Mouse (Mus musculus) embryo, embryonic 9.5 days (tissue): Measurements from ENCODE around the gene Tex101.
A peak's percentile ranks its signal among the peaks of the same experiment; 100 is the strongest.
"Not testable (repeated sequence)": the region's sequence is repeated elsewhere in the genome, so short reads cannot be mapped to it uniquely, and the experiment has no call there.

Experiments
- DNase-seq: peaks from one replicate; pipeline ENCODE4 v3.0.0-alpha.2; 2017; ENCODE audit errors: extremely low spot score

Gene Tex101

DNA sequence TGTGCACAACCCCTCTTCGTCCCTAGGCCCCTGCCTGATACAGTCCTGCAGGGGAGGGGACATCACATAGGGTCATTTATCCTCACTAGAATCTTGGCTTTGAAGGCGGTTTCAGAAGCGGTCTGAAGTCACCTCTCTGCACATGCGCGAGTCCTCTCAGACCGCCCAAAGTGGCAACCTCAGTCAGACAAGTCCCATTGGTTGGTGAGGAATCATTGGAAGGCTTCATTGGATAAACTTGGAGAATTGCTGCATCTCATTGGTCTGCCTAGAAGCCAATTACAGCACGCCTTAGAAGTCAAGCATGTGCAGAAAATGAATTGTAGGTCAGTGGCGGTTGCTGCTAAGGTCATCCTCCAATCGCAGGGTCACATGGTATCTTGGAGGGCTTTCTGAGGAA, at the start of gene Tex101:
TSS of gene Tex101 (minus strand) at position 101 of the 400 bp plus-strand sequence.
- no peak for DNase-seq

DNA sequence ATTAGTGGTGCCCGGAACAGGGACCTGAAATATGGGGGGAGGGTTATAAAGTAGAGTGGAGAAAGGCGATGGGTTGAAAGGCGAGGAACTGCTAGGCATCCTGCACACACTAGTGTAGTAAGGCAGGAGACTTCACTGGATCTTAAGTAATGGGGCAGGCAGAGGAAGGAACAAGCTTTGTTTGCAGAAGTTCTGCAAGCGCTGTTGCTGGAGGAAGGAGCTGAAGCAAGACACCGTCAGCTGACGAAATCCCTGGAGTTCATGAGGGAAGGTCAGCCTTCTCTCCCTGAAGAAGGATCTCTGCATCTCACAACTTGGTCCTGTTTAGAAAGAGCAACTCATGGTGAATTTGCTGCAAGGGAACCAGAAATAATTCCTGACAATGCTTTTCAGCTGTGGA, 38.6 kb upstream of the Tex101 start:
- DNase-seq, result no peak

DNA sequence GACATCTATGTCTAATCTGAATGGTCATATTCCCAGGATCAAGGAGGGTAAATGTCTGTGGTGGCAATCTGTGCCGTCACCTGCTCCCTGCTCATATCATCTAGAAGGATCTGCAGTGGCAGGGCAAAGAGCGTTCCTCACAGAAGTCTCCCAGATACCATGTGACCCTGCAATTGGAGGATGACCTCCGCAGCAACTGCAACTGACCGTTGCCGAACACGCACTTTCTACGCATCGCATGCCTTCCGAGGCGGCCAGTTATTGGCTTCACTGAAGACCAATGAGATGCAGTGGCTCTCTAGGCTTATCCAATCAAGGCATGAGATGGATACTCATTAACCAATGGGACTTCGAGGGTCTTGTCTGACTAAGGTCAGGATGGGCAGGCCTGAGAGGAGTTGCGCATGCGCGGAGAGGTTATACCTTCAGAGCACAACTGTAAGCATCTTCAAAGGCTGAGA, 32.4 kb upstream of the Tex101 start, which contains the start of gene BC049730:
TSS of gene BC049730 (plus strand) at position 411 of the 461 bp plus-strand sequence.
- DNase-seq, result no peak

DNA sequence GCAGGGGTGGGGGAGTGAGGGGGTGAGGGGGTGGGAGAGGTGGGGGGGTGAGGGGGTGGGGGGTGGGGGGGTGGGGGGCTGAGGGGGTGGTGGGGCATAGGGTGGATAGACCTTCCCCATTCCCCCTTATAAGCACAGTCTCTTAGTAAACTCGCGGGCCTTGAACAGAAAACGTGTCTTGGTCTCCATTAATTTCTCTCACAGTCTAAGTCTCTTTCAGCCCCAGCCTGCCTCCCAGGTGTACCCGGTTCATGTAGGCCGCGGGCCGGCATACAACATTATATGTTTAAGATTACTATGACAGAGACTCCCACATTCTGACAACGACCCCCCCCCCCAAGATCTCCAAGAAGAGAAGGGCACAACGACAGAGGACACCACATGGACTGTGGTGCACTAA, 26.4 kb upstream of the Tex101 start:
- DNase-seq, result not testable (repeated sequence)

DNA sequence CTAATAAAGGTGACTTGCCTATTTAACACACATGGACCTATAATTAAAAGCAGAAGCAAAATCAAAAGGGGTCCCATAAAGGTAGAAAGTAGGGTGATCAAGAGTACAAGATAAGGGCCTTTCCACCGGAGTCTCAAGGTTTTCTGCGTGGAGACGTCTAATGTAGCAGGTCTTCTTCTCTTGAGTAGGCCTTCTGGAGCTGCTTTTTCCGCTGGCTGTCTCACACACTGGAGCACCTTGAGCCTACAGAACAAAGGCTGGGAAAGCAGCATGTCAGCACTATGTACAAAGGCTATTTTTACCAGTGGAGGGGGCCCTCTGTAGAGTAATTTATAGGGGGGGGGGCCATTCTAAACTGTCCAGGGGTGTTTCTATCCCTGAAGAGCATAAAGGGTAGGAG, 21.4 kb upstream of the Tex101 start:
- not testable (repeated sequence) for DNase-seq

DNA sequence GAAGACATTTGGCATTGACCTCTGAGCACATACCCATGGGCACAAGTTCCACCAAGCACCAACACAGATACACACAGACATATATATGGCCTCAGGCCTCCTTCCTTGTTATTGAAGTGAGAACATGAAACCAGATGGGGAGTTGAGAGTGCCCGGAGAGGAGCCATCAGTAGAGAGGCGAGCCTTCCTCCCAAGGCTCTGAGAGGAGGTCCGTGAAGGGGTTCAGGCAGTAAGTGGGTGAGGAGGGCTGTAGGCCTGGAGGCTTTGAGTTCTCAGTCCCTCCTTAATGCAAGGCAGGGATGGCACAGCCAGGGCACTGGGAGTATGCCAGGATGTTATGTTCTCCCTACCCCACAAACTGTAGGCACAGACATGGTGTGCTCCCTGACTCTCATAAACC, 16.2 kb upstream of the Tex101 start:
- DNase-seq, result not testable (repeated sequence)

DNA sequence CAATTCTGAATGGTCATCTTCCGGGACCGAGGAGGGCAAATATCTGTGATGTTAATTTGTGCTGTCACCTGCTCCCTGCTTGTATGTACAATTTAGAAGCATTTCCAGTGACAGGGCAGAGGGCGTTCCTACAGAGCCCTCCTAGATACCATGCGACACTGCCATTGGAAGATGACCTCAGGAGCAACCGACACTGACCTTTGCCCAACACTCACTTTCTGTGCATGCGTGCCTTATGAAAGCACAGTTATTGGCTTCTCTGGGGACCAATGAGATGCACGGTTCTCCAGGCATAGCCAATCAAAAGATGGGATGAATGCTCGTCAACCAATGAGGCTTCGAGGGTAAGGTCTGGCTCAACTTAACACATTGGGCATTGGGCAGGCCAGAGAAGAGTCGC, 11.0 kb upstream of the Tex101 start:
- not testable (repeated sequence) for DNase-seq

DNA sequence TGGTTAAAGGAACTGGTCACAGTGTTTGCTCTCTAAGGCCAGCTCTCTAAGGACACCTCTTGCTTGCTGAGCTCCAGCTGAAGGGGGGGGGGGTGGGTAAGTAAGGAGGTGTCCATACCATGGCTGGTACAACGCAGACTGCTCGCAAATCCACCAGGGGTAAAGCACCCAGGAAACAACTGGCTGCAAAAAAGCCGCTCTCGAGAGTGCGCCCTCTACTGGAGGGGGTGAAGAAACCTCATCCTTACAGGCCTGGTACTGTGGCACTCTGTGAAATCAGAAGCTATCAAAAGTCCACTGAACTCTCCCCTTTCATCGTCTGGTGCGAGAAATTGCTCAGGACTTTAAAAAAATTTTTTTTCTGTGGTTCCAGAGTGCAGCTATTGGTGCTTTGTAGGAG, 7.6 kb upstream of the Tex101 start:
- DNase-seq, result not testable (repeated sequence)

DNA sequence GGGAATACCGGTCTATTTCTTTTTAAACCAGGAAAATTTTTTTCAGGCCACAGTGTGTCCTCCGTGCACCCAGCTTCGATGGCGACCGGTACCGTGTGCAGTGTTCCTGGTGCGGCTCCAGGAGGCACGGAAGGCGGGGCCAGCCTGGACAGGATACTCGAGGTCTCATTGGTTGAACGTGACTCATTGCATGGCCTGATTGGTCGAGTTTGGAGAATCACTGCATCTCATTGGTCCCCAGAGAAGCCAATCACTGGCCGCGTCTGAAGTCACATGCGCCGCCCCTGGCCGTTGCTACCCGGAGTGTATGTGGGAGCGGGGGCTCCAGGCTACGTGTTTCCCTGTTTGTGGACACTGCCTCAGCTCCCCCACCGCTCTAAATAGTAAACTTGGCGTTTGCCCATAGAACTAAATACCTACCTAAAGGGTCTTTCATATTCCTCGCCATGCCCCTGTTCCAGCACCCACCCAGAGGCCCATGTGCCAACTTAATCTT, 4.5 kb downstream of the Tex101 start:
- no peak for DNase-seq

DNA sequence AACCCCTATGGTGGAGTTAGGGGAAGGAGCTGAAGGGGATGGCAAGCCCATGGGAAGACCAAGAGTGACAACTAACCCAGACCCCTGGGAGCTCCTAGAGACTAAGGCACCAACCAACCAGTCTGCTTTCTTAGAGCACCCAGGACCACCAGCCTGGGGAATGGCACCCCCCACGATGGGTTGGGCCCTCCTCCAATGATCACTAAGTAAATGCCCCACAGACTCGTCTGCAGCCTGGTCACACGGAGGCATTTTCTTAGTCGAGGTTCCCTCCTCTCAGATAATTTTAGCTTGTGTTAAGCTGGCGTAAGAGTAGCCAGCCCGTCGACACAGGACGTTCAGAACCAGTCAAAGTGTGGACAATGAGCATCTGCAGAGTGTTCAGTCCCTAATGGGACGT, 11.5 kb downstream of the Tex101 start:
- no peak for DNase-seq

DNA sequence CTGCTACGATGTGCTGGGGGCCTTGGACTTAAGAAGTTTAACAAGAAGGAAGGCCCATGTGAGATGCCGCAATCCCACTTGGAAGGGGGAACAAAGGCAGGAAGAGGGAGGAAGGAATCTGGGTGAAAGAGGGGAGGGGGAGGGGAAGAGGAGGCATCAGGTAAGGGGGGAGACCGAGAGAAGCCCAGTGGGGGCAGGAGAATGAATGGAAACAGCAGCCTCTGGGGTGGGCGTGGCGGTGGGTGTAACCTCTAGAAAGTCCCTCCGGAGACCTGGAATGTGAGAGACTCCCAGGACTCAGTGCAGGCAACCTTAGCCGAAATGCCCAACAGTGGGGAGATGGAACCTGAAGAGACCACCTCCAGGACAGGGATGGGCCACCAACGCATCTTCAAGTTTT, 12.2 kb downstream of the Tex101 start:
- DNase-seq, result no peak

DNA sequence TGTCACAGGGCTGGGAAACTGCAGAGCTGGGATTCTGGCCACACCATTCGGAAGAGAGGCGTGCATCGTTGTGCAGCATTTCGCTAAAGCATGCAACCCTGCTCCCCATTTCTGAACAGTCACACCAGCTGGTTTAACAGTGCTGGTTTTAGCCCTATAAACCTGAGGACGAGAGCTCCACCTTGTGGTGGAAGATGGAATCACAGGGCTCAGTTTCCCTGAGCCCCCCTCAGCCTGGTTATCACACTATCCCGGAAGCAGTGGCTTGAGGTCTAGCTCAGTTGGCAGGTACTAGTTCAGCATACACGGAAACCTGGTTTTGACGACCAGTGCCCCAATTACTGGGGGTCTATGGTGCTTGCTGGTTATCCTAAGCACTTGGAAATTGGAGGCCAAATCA, 13.9 kb downstream of the Tex101 start:
- DNase-seq, result peak; percentile 73

DNA sequence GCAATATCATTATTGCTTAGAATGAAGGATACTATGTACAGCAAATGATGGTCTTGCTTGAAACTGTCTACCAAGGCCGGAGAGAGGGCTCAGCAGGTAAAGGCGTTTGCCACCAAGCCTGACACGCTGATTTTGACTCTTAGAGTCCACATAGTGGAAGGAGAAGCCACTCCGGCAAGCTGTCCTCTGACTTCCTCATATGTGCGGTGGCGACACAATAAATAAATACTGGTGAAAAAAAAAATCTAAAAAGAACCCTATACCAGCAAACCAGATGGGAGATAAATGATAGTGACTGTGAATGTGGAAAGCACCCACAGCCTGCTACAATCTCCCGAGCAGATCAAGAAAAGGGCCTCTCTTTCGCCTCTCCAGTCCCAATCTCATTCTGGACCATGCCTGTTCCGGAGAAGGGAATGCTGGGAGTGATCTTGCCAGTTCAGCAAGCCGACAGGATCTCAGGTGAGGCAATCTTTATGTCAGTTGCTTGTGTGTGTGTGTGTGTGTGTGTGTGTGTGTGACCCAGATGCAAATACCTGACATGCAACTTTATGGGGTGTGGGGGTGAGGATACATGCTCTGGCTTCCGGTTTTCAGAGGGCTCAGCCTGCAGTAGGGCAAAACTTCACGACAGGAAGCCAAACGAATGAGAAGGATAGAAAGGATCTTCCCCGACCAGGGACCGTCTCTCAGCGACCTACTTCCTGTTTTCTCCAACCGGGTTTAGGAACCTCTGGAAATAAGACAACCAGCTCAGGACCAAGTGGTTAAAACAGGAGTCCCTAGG, 15.2 kb downstream of the Tex101 start:
- DNase-seq, result no peak

DNA sequence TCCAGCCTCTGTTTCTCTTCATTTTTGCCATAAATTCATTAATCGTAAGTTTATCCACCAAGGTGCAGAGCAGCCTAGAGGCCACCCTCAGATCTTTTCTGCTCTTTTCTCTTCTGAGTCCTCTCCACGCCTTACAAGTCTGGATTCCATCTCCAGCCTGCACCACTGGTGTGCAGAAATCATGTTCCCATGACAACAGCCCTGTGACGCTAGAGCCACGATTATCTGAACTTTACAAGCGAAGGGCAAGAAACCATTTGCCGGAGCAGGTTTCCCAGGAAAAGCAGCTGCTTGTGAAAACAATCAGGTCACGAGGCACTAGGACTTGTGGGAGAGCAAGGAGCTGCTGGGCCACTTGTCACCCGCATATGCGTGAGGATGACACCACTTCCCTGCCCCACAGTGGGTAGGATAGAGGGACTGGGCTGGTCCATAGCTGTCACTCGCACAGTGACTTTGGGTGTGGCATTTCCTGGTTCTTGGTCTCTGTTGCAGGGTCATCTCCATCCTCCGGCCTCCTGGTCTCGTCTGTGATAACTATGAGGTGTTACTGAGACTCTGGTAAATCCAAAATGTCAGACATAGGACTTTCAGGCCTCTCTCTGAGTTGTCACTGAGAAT, 16.6 kb downstream of the Tex101 start:
- no peak for DNase-seq

DNA sequence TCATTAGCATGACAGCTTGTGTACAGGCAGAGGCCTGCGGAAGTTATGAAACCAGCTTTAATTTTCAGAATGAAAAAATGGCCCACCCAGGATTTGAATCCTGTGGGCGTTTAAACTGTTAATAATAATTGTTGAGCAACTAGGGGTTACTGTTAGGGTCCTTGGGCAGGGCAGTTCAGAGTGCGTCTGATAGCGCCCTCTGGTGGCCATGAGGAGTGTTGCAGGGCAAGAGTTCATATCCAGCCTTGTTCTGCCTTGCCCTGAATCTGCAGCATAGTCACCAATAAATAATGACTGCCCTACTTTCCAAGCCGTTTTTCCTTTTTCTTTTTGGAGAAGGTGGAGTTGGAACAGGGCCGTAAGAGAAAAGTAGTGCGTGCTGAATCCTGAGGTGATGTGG, 22.8 kb downstream of the Tex101 start:
- DNase-seq, result peak; percentile 59

DNA sequence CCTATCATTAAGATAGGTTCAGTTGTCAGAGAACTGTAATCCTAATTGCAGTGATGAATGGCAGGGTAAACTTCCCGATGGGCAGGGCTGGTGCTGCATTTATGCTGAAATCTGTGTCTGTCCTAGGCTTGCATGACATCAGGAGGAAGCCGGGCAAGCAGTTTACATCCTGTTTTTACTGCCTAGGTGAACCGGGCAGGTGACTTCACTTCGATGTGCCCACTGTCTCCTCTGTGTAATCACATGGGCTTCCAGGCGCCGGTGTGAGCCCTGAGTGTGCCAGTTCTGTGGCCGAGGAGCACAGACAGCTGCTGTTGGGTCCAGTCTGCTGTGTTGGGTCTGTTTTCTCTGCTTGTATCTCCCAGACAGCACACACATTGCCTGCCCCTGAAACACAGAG, 30.0 kb downstream of the Tex101 start:
- DNase-seq, result no peak

DNA sequence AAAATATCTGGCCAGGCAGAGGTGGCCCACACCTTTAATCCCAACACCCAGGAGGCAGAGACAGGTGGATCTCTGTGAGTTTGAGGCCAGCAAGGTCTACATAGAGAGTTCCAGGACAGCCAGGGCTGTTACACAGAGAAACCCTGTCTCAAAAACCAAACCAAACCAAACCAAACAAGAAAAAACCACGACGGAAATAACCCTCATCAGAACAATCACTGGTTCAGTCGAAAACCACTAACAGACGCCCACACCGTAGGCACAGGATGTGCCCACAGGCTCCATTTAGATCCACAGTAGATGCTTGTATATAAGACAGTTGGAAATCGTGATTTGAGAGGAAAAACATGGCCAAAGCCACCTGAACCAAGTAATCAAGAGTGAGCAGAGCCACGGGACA, 31.5 kb downstream of the Tex101 start:
- no peak for DNase-seq

DNA sequence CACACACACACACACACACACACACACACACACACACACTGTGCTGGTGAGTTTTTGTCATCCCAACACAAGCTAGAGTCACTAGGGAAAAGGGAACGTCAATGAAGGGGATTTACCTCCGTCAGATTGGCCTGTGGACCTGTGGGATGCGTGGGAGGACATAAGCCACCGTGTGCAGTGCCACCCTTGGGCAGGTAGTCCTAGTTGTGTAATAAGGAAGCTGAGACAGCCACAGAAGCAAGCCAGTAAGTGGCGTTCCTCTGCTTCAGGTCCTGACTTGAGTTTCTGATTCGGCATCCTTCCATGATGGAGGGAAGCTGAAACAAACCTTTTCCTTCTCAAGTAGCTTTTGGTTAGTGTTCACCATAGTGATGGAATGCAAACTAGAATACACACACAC, 32.0 kb downstream of the Tex101 start:
- no peak for DNase-seq

DNA sequence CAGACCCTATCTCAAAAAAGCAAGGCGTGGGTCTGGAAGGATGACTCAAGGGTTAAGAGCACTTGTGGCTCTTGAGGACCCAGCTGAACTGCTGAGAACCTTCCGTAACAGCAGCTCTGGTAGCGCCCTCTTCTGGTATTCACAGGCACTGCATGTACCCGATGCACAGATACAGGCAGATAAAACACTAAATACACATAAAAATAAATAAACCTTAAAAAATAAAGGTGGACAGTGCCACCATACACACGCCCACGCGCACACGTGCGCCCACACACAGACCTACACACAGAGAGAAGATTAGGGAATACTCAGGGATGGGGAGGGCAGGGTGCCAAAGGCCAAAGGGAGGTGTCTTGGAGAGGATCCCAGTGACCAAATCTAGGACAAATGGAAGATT, 34.0 kb downstream of the Tex101 start:
- DNase-seq, result peak; percentile 54

DNA sequence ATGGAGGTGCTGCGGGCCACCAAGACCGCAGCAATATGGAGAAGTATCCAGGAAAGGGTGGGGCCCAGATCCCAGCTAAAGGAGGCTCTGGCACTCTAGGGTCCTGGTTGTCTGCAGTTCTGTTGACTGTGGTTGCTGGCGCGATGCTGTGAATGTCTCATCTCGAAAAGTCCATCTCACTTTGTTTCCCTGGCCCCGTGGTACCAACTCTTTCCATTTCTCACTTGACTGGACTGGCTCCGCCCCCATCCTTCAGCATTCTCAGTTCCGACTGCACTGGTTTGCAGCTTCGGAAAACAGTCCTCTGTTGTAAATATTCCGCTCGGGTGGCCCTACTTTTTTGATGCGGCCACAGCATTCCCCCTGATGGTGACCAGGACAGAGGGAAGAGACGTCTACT, 36.0 kb downstream of the Tex101 start:
- no peak for DNase-seq

DNA sequence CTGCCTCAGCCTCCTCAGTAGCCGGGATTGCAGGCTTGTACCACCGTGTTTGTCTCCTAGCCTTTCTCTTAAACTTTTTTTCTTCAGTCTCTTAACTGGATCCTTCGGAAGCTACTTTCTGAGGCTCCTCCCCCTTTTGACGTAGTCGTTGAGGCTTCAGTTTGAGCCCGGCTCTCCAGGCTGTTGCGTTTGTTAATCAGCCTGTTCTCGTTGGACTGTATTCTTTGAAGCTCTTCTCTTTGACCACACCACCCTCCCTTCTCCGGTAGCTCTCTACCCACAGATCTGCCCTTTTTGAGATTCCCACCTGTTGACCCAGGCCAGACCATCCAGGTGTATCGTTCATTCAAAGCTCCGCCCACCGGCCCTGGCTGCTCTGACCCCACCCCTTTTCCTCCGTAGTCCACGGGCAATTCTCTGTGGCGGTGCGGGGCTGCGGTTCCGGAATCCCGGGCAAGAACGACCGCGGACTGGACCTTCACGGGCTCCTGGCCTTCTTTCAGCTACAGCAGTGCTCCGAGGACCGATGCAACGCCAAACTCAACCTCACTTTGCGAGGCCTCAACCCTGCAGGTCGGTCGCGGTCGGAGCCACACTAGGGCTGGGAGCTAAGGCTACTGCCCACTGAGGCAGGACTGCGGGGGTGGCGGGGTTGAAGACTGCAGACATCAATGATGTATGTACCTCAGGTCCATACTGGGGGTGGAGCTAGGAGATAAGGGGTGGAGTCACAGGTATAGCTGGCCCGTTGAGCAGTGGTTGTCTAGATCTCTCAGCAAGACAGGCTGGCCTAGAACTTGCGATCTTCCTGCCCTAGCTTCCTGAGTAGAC, 38.2 kb downstream of the Tex101 start:
- DNase-seq, result peak; percentile 36

DNA sequence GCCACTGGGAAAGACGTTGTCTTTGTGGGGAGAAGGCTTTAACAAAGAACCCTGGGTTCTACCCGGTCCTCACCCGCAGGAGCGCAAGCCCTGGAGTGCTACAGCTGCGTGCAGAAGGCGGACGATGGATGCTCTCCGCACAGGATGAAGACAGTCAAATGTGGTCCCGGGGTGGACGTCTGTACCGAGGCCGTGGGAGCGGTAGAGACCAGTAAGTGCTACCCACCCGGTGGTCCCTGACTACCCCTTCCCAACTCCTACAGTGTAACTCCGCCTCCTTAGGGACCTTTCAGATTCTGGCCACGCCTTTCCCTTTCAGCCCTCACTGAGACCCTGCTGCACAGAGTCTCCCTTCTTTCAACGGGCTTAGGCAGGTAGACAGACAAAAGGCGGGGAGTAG, 39.4 kb downstream of the Tex101 start:
- no peak for DNase-seq
